Mouse (Mus musculus) gastrocnemius, postnatal 36 days (tissue): ENCODE data around the gene Dkk3. TPM values are rescaled to one million over a fixed set of nuclear protein-coding genes. Genes with fewer than 3 reads are reported as not detected.
"Not testable (repeated sequence)": the region's sequence is repeated elsewhere in the genome, so short reads cannot be mapped to it uniquely, and the experiment has no call there.

Source experiments
- DNase-seq, 2 experiments: peaks; one replicate each; pipeline ENCODE4 v3.0.0; 2022
- intact Hi-C: fragments of 180-260 bp; cut with DNase I; formaldehyde crosslinking; loops from one replicate; pipeline ENCODE4 v1.15.1; 2025
- total RNA-seq, 2 experiments: library from RNA; stranded (reverse); gene quantifications; 2 replicates each; pipeline ENCODE4 v1.2.3; 2021

The Dkk3 gene
- total RNA-seq, 2 experiments from 2014 or later: 1.6 to 2.5 TPM

DNA sequence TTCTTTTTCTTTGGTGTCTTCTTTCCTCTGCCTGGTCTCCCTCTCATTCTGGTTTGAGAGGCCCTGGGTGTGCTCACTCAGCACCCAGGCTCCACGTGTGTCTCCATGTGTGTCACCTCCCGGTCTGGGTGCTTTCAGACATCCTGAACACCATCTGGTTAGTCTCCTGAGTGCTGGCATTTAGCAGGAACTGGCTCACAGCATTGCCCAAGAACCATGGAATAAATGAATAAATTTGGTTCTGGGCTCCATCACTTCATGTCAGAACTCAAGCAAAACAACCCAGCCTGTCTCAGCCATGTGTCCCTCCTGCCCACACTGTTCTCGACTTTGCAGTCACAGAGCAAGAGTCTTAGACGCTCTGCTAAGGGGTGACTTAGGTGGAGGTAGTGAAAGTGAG lies 13.8 kb upstream of the Dkk3 start:
- intact Hi-C loops: no loop called here
- no peak for DNase-seq

- intact Hi-C loops: no loop called here
These were observed 11.3 kb upstream of the Dkk3 start for GRCm38 (mm10) chr7:112169955-112170692.

DNA sequence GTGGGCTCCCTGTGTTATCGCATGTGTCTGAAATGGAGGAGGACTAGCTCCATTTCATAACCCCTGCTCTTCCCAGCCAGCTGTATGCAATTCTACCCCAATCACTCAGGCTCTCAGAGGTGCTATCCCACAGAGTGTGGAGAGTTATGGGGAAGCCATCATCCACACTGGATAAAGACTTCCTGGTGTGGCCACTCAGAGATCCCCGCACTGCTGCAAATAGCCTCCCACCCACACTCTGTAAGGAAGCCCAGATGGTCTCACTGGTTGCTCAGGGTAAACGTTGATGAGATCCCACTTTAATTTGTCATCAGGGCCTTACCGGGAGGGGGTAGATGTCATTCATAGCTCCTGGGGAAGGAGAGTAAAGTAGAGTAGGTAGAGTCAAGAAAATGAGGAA lies 6.7 kb upstream of the Dkk3 start:
- no peak for DNase-seq
- intact Hi-C loops: no loop called here

More at GRCm38 (mm10) chr7:112169955-112170692, 11.3 kb upstream of the Dkk3 start:
- DNase-seq: no peak

DNA sequence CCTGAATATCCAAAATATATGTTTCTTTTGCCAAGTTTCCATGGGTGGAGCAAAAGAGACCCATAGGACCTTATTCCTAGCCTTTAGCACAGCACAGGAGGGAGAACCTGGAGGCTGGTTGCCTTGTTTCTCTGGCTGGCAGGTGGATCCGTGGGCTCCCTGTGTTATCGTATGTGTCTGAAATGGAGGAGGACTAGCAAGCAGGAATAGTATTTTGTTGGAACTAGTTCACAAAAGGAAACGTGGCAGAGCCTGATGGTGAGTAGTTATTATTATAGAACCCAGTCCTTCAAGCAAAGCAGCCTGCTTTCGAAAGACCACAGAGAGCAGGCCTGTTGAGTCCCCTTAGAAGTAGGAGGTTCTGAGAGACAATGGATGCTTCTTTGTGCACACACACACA lies 6.2 kb upstream of the Dkk3 start:
- DNase-seq, intact Hi-C loops: not testable (repeated sequence)

GRCm38 (mm10) chr7:112164430-112164829 lies 5.6 kb upstream of the Dkk3 start:
- intact Hi-C loops: no loop called here
- DNase-seq: no peak

DNA sequence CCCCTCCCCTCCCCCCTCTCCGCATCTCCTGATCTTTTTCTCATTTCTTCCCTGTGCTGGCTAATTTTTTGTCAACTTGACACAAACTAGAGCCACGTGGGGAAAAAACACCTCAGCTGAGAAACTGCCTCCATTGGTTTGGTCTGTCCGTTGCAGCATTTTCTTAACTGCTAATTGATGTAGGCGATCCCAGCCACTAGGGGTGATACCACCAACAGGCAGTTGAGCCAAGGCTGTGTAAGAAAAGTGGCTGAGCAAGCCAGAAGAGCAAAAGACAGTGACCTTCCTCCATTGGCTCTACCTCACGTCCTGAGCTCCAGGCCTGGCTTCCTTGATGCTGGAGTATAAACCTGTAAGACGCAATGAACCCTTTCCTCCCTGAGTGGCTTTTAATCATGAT lies 978 bp upstream of the Dkk3 start:
- DNase-seq: no peak
- intact Hi-C loops: no loop called here

- no peak for DNase-seq
- intact Hi-C loops: no loop called here
These were observed 528 bp downstream of the Dkk3 start for GRCm38 (mm10) chr7:112158316-112158741.

DNA sequence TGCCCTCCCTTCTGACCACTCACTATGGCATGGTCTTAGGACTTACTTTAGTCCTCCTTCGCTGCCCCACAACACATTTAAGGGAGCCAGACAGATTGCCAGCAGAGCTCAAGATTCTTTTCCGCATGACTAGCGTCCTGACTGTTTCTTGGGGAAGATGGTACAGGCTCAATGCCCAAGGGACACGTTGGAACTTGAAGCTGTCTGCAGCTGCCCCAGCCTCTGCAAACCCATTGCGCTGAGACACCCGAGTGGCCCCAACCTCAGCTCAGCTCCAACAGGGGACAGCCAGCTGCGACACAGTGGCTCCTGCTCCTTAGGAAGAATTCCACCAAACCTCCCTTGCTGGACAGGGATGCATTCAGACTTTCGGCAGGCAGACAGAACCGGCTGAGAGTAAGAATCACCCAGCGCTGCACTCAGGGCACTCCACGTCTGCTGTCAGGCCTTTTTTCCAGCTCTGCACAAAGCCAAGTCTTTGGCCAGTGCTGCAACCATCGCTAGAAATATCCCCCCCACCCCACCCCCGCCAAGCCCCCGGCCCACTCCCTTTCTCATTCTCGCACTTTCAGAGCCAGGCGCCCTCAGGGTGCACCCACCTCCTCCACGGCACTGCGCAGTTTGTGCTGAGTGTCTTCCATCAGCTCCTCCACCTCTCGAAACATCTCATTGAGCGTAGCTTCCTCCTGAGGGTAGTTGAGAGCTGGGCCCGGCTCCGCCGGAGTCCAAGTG lies 1.1 kb downstream of the Dkk3 start:
- intact Hi-C loops: no loop called here
- DNase-seq: no peak

- intact Hi-C loops: no loop called here
- DNase-seq: no peak
These were observed 3.7 kb downstream of the Dkk3 start for GRCm38 (mm10) chr7:112155194-112155593.

DNA sequence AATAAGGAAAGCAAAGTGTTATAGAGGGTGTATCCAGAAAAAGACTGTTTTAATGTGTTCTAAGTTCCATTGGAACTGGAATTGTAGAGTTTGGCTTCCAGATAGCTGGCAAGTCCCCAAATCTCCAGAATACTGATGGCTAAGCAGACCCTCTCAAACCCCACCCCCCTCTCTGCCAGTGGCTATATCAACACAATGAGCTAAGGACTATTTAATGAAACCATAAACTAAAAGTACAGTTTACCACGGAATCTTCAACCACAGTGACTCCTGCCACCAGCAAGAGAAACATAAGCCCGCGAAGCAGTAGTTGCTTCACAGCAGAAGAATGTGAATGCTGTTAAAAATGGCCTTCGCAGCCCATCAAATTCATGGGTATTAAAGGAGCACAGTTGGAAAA lies 4.4 kb downstream of the Dkk3 start:
- DNase-seq: no peak
- intact Hi-C loops: no loop called here

- no peak for DNase-seq
- intact Hi-C loops: no loop called here
These were observed 9.7 kb downstream of the Dkk3 start for GRCm38 (mm10) chr7:112149113-112149512.

DNA sequence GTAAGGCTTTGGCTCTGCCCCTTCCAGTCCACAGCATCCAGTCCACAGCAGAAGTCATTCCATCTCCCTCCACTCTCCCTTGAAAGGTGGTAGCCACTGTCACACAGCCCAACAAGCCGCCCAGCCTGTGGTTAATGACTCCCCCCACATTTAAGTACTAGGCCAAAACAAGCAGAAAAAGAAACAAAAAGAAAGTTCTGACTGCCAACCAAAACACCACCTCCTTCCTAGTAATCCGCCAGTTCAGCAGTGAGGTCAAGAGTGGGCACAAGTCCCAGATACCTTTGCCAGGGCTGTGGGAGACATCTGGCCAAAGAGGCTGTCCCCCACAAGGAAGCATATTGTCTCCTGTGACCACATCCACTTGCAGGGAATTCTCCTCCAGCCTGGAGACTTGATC lies 10.9 kb downstream of the Dkk3 start:
- DNase-seq: no peak
- intact Hi-C loops: no loop called here

DNA sequence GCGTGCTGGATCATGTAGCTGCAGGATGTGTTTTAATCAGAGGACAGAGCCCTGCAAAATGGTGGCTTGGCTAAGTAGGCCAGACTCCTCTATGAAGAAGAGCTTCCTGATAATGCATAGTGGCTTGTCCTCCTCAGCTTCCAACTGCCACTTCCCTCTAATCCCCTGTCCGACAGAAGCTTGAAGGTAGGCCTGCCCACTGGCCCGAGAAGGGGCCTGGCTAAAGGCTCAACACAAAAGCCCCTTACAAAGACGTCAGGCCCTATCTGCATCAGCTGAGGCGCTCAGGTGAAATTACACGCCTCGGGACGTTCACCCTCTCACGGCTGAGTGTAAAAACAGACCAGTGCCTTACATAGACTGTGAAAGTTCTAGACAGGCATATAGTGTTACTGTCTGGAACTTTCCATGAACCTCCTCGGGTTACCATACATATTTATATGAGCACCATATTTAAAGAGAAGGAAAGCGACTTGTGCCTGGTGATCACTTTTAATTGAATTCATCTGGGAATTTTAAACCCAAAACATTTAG lies 14.1 kb downstream of the Dkk3 start:
- no peak for DNase-seq

DNA sequence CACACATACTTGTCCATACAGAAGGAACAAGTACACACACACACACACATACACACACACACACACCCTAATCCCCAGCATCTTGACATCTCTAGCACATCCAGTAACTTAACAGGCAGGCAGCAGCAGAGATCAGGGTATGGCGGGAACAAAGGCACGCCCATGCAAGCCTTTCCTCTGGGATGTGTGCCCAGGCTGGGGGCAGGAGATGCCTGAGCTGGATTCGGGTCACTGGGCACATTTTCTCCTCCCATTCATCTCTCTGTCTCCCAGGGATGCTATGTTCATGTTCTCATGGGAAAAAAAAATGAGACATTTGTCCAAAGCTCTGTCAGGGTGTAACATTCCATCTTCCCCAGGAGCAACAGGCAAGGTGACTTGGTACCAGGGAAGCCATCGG lies 14.9 kb downstream of the Dkk3 start:
- intact Hi-C loops: no loop called here
- DNase-seq: no peak

More for the DNA sequence above, 14.1 kb downstream of the Dkk3 start:
- intact Hi-C loops: no loop called here

DNA sequence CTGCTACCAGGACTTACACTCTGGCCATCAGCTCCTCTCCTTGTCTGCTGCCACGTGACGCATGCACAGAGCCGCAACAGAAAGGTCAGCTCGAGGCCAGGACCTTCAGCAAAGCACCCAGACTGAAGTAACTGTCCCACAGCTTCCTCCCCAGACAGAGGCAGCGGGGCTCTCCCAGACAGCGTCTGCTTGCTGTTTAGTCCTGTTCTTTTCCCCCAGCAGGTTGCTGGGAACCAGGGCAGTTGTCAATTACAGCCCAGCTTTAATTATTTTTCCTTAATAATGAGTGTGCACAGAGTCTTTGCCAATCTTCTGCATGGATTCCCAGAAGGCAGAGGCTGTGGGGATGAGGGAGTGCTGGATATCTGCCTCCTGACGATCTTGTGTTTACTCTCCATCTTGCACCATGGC lies 15.8 kb downstream of the Dkk3 start:
- DNase-seq: no peak
- intact Hi-C loops: no loop called here

- intact Hi-C loops: no loop called here
- DNase-seq: no peak
These were observed 16.2 kb downstream of the Dkk3 start for GRCm38 (mm10) chr7:112142616-112143015.

DNA sequence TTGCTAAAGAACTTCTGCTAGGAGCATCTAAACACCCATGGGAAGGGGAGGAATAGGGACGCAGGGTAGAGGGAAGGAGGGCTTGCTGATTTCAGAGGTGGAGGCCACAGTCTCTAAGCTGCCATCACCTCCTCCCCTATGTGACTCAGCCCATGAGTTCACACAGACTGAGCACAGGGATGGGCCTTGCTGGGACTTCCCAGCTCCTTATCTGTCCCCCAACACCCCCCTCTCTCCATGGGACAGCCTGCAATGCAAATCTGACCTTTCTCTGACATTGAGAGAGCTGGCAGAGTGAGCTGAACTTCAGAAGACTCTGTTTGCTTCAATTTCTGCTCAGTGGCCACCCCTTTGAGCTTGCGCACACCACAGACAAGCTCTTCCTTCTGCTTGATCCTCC lies 18.1 kb downstream of the Dkk3 start:
- intact Hi-C loops: no loop called here
- DNase-seq: no peak

DNA sequence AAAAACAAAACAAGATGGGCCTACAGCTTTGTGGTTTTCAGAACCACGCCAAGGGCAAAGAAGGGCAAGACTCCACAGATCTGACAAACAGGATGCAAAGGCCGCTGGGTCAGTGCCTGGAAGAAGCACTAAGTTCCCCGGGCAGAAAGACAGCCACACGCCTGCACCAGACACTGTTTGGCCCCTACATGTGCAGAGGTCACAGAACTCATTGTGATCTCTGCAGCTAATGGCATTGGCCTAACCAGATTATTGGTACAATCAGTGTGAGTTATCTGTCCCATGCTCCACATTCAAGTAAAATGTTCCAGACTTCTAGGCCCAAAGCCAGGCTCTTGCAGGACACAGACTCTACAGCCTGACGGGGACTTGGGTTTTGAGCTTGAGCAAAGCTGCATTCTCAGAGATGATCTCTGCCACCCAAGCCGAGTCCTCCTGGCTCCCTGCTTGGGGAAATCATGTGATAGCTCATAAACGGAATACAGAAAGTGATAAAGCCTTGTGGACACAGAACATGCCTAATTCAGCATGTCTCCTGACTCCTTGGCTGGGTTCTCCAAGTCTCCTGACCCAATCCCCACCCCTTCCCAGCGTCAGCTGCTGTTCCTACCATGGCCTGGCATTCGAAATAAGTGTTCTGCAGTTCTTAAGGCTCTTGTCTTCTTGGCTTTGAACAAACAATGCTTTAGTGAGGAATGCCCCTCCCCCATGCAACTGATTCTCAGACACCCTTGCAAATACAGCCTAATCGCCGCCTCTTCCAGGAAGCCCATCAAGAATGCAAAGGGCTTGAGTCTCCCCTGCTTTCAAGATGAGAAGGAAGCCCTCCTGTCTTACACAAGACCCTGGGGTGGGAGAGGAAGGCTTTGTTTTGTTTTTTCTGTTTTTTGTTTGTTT lies 20.1 kb downstream of the Dkk3 start:
- intact Hi-C loops: no loop called here
- DNase-seq: no peak

DNA sequence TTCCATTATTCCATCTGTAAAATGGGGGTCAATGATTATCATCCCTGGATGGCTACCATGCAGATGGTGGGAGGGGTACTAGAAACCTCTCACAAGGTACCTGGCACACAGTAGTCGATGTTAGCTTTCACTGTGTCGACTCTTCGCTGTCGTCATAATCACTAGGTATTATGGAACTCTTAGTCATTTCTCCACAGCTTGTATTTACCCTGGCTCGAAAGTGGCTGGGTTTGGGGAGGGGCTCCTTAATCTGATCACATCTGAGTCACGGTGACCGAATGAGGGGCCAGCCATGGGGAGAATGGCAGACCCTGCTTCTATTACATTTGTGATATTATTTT lies 20.7 kb downstream of the Dkk3 start:
- intact Hi-C loops: no loop called here
- DNase-seq: no peak

DNA sequence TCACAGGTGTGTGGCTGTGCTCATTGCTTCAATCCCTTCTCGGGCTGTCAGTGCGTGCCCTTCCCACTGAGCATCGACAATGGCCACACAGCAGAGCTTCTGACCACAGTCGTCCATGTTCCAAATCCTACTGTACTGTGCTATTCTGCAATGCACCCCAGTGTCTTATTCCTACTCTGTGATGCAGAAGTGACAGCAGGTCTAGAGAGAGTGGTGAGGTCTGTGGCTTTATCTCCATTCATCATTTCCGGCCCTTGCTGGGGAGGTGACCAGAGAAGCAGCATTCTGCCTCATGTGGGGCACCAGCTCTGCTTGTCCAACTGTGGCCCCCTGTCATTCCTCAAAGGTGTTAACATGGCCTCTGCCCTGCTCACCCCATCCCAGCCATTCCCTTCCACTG lies 22.3 kb downstream of the Dkk3 start:
- intact Hi-C loops: no loop called here
- DNase-seq: no peak

DNA sequence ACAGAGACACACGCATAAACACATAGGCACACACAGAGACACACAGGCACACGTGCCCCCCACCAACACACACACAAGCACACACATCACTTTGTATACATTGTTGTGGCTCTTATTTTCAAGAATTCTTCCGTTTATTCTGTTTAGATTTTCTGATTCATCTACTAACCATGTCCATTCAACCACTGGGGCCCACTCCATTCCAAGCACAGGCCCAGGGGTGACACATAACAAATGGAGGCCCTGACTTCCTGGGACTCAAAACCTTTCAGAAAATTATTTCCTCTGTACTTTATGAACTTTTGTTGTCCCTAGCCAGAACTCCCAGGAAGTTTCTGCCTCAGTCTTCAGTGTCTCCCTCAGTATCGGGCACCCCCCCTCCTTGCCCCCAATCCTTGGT lies 23.7 kb downstream of the Dkk3 start:
- no peak for DNase-seq
- intact Hi-C loops: no loop called here
